ENCODE assay signal across 8 mouse cellular contexts in genomic region chr14:98167186-98168038, GRCm38 (mm10). TPM values are rescaled to one million over a fixed set of nuclear protein-coding genes. Genes with fewer than 3 reads are reported as not detected.
DNase-seq lines count a peak whose midpoint lies in the region; ATAC-seq and TF ChIP-seq lines count a peak whose summit lies in the region.

No protein-coding gene starts in this region.

- H3K36me3 ChIP-seq in limb, embryonic 10.5 days = no peaks in the 10 kb centered on the region

- ATAC-seq in megakaryocyte-erythroid progenitor cell, adult 5-6 weeks (replicated peaks; ENCODE audit: low FRiP score, low TSS enrichment, poor library complexity, severe bottlenecking) = peak; percentile 70

- H3K27ac ChIP-seq in embryonic fibroblast, embryonic 13.5 days (ENCODE audit: insufficient read depth, low read length) = no peak overlapping the region
- peak overlapping the region; percentile 95 for H3K27ac ChIP-seq in limb, embryonic 10.5 days

- H3K9me3 ChIP-seq in limb, embryonic 10.5 days (replicated peaks) = no peaks in the 10 kb centered on the region

- no peaks in the 10 kb centered on the region for H3K27me3 ChIP-seq in limb, embryonic 10.5 days (ENCODE audit: low read depth, poor library complexity, severe bottlenecking)

- peak overlapping the region; percentile 68 for H3K4me3 ChIP-seq in embryonic fibroblast, embryonic 13.5 days (ENCODE audit: insufficient read depth, low read length)
- H3K4me3 ChIP-seq in limb, embryonic 10.5 days = peak overlapping the region; percentile 94

- no peak for TF ChIP-seq CTCF in embryonic fibroblast, embryonic 13.5 days (IDR thresholded peaks at IDR 0.05; ENCODE audit: borderline replicate concordance, insufficient read depth, low read length)

- DNase-seq in 416B (ENCODE audit: low read depth) = peak; percentile 93
- DNase-seq in adrenal gland, adult (ENCODE audit: inconsistent age in 2 of 2, low spot score in 1 of 2) = peak; percentile 56 to 87
- peak; percentile 12 for DNase-seq in heart, postnatal 25 days (ENCODE audit: low spot score)
- DNase-seq in limb, embryonic 10.5 days (ENCODE audit: low spot score) = peak; percentile 76
- DNase-seq in spleen, postnatal 36 days (ENCODE audit: low spot score in 2 of 2) = peak; percentile 25 to 28
- no peak for DNase-seq in left cerebral cortex, adult 9 months (ENCODE audit: low spot score in 2 of 2)

- under 1% methylated on average over 33 of the region's 33 CpGs for WGBS in limb, embryonic 10.5 days

- no peak for TF ChIP-seq POLR2A in embryonic fibroblast, embryonic 13.5 days (IDR thresholded peaks at IDR 0.05; ENCODE audit: low read depth, low read length)

- intact Hi-C loops in heart, postnatal 25 days (cut with DNase I) = loop anchor here (5.0 to 10.0 kb wide), 3 partner anchors 55 to 163 kb away; no protein-coding TSS in a partner anchor

- no peaks in the 10 kb centered on the region for H3K4me1 ChIP-seq in embryonic fibroblast, embryonic 13.5 days (ENCODE audit: control insufficient read depth, insufficient read depth, low read length)
- peaks cover 25% of the 10 kb centered on the region for H3K4me1 ChIP-seq in limb, embryonic 10.5 days

RNA-seq across cellular contexts. Expression of gene Dach1, which starts 2.2 kb away (rescaled TPM):
- 0.48 and 0.56 TPM in 2 replicates for polyA plus RNA-seq in embryonic fibroblast, embryonic 13.5 days (2011; ENCODE audit: insufficient read length, low read depth, missing spikeins)
- total RNA-seq in heart, postnatal 25 days (2021) = 1 to 10 TPM; 6.0 to 8.3 TPM
- polyA plus RNA-seq in limb, embryonic 10.5 days (2016; fragmentation: Nextera tagmentation; extraction: Ambion mirVana) = 8.5 and 11.4 TPM in 2 replicates
- 12.5 and 19.1 TPM in 2 replicates for total RNA-seq in megakaryocyte-erythroid progenitor cell, adult 5-6 weeks (2014; fragmentation: Nextera tagmentation)
- 7.9 and 11.5 TPM in 2 replicates for total RNA-seq in megakaryocyte-erythroid progenitor cell, adult 5-6 weeks (2017)

Comparison
In these comparisons a context has a peak if more than half of its experiments do, and no peak if none do; other contexts are left out.
1. DNase-seq: peak in 416B (single experiment), adrenal gland, adult (2 of 2), heart, postnatal 25 days (single experiment), limb, embryonic 10.5 days (single experiment) and spleen, postnatal 36 days (2 of 2); none in left cerebral cortex, adult 9 months (0 of 2).